Mouse (Mus musculus): Measurements from ENCODE around the gene Smim15. TPM values are rescaled to one million over a fixed set of nuclear protein-coding genes. Genes with fewer than 3 reads are reported as not detected.
A peak's percentile ranks its signal among the peaks of the same experiment; 100 is the strongest.

Gene Smim15
- polyA plus RNA-seq (2015; fragmentation: Nextera tagmentation; extraction: Ambion mirVana): 37.5 and 42.9 TPM in 2 replicates

GRCm38 (mm10) chr13:108044222-108044941, at the start of gene Smim15:
Gene Smim15 (plus strand): TSS chr13:108044446.
- Histone ChIP-seq H3K4me3 (peak within 1 kb of the TSS; percentile 94), H3K9me3 (no peaks in the 10 kb centered on the region), H3K4me1 (replicated peaks) (peaks cover 41% of the 10 kb centered on the region), H3K27me3 (no peaks in the 10 kb centered on the region), H3K36me3 (peaks cover 7% of the 10 kb centered on the region), H3K27ac (peak within 1 kb of the TSS; percentile 93), H3K9ac (peak within 1 kb of the TSS; percentile 94), H3K4me2 (peak within 1 kb of the TSS; percentile 73)
- ATAC-seq (ENCODE audit: low FRiP score): peak; percentile 97
- under 1% methylated on average over 59 of the region's 71 CpGs for WGBS

DNA sequence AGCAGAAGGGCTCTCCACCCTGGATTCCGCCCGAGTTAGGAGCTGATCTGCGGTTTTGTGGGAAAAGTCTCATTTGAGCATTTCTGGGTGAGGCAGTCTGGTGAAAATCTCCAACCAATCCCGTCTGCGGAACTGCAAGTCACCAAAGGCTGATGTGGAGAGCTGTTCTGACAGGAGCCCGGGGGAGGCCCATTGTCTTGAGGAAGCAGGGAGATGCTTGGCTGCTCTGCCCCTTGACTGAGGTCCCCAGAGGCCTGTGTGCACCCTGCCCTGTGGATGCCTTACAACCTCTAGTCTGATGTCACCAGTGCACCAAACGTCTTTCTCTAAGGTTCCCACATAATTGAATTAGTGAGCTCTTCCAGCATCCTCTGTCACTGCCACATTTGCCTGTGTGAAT, 49.0 kb upstream of the Smim15 start:
- 54% methylated on average over 7 of the region's 7 CpGs for WGBS

DNA sequence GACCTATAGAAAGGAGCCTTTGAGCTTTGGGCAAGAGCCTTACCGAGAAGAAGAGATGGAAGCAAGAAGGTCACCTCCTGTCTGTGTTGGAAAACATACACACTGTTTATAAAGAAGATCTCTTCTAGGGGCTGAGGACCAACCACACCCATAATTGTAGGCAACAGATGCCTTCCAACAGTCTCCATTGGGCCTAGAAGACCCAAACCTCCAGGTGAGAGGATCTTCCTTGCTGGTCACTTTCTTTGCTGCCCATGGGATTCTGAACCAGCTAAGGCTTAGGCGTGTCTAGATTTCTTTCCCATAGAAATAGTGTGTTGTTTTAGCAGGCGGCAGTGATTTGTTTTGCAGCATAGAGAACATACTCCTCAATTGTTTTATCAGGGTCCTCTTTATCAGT, 47.9 kb upstream of the Smim15 start:
- 95% methylated on average over 3 of the region's 3 CpGs for WGBS
- H3K4me1 ChIP-seq (replicated peaks): no peaks in the 10 kb centered on the region
- no peak for ATAC-seq (ENCODE audit: low FRiP score)
- no peaks in the 10 kb centered on the region for H3K36me3 ChIP-seq
- no peak overlapping the region for H3K4me2 ChIP-seq
- no peaks in the 10 kb centered on the region for H3K9me3 ChIP-seq
- no peak overlapping the region for H3K9ac ChIP-seq
- no peak overlapping the region for H3K27ac ChIP-seq
- H3K4me3 ChIP-seq: no peak overlapping the region
- H3K27me3 ChIP-seq: no peaks in the 10 kb centered on the region

More for the DNA sequence above, 49.0 kb upstream of the Smim15 start:
- Histone ChIP-seq H3K4me2 (no peak overlapping the region), H3K27ac (no peak overlapping the region), H3K36me3 (no peaks in the 10 kb centered on the region), H3K9ac (no peak overlapping the region), H3K9me3 (no peaks in the 10 kb centered on the region), H3K4me1 (replicated peaks) (no peaks in the 10 kb centered on the region), H3K27me3 (no peaks in the 10 kb centered on the region), H3K4me3 (no peak overlapping the region)
- ATAC-seq (ENCODE audit: low FRiP score): no peak

GRCm38 (mm10) chr13:108007861-108008260, 36.4 kb upstream of the Smim15 start:
- Histone ChIP-seq H3K36me3 (no peaks in the 10 kb centered on the region), H3K4me1 (replicated peaks) (no peaks in the 10 kb centered on the region), H3K9me3 (peaks cover 10% of the 10 kb centered on the region), H3K4me3 (no peak overlapping the region), H3K4me2 (no peak overlapping the region), H3K27me3 (no peaks in the 10 kb centered on the region), H3K27ac (no peak overlapping the region), H3K9ac (no peak overlapping the region)
- ATAC-seq (ENCODE audit: low FRiP score): no peak
- WGBS: 89% methylated on average over 4 of the region's 4 CpGs

GRCm38 (mm10) chr13:108013110-108013509, 31.1 kb upstream of the Smim15 start:
- WGBS: 84% methylated on average over 8 of the region's 8 CpGs
- Histone ChIP-seq H3K27me3 (no peaks in the 10 kb centered on the region), H3K9me3 (peaks cover 10% of the 10 kb centered on the region), H3K4me3 (no peak overlapping the region), H3K4me1 (replicated peaks) (no peaks in the 10 kb centered on the region), H3K9ac (no peak overlapping the region), H3K27ac (no peak overlapping the region), H3K36me3 (no peaks in the 10 kb centered on the region), H3K4me2 (no peak overlapping the region)
- ATAC-seq (ENCODE audit: low FRiP score): no peak

DNA sequence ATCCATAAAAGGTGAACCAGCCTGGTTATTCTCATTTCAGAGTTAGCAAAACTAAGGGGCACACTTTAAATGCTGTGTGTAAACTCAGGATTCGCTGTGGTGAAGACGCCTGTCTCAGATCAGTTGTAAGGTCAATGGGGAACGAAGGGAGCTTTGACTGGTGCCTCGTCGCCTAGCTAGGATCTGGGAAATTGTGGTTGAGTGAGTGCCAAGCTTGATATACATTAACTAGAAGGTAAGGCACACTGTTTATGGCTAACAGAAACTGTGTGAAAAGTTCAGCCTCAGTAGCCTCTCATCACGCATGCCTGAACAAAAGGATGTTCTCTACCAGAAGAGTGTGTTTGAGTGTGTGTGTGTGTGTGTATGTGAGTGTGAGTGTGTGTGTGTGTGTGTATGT, 30.4 kb upstream of the Smim15 start:
- Histone ChIP-seq H3K36me3 (no peaks in the 10 kb centered on the region), H3K4me3 (no peak overlapping the region), H3K27ac (no peak overlapping the region), H3K27me3 (no peaks in the 10 kb centered on the region), H3K4me1 (replicated peaks) (no peaks in the 10 kb centered on the region), H3K9ac (no peak overlapping the region), H3K4me2 (no peak overlapping the region), H3K9me3 (peaks cover 7% of the 10 kb centered on the region)
- 88% methylated on average over 6 of the region's 6 CpGs for WGBS
- no peak for ATAC-seq (ENCODE audit: low FRiP score)

DNA sequence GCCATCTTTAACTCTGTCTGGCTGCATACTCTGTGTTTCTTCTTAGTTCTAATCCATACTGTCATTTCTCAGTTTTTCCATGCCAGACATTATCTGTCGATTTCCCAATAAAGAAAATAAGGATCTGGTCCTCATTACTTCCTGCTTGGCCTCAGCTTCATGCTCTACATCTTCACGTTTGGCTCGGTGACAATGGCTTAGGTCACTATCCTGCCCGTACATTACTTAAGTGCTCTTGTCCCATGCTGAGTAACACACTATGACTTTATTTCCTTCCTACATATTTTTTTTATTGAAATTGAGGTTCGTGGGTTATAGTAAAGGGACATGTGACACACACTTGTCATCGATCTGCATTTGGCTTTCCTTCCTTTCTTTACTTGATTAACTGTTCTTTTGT, 29.1 kb upstream of the Smim15 start:
- H3K9me3 ChIP-seq: peaks cover 7% of the 10 kb centered on the region
- H3K36me3 ChIP-seq: no peaks in the 10 kb centered on the region
- no peaks in the 10 kb centered on the region for H3K27me3 ChIP-seq
- 91% methylated on average over 6 of the region's 6 CpGs for WGBS
- no peak for ATAC-seq (ENCODE audit: low FRiP score)
- H3K4me1 ChIP-seq (replicated peaks): no peaks in the 10 kb centered on the region
- no peak overlapping the region for H3K4me2 ChIP-seq
- no peak overlapping the region for H3K9ac ChIP-seq
- H3K4me3 ChIP-seq: no peak overlapping the region
- no peak overlapping the region for H3K27ac ChIP-seq

DNA sequence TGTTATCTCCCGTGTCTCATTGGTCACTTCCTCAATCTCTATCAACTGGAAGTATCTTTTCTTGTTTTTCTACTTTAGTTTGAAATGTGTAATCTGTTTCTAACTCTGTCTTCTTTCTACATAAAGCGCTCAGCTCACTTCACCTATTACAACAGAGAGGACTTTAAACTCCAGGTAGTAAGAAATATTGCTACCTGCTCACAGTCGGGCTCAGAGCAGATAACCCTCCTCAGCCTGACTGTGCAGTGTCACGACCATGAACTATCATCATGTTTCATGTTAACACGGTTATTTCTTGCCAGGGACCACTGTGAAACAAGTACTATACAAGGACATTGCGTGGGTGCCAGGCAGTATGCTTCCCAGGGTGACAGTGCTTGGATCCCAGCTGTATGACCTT, 26.9 kb upstream of the Smim15 start:
- Histone ChIP-seq H3K4me3 (no peak overlapping the region), H3K4me2 (no peak overlapping the region), H3K36me3 (no peaks in the 10 kb centered on the region), H3K4me1 (replicated peaks) (no peaks in the 10 kb centered on the region), H3K9me3 (peaks cover 4% of the 10 kb centered on the region), H3K27me3 (no peaks in the 10 kb centered on the region), H3K9ac (no peak overlapping the region), H3K27ac (no peak overlapping the region)
- 85% methylated on average over 6 of the region's 6 CpGs for WGBS
- ATAC-seq (ENCODE audit: low FRiP score): no peak

- no peaks in the 10 kb centered on the region for H3K4me1 ChIP-seq (replicated peaks)
- H3K9ac ChIP-seq: no peak overlapping the region
- H3K9me3 ChIP-seq: no peaks in the 10 kb centered on the region
- no peak overlapping the region for H3K4me3 ChIP-seq
- no peak for ATAC-seq (ENCODE audit: low FRiP score)
- no peaks in the 10 kb centered on the region for H3K36me3 ChIP-seq
- 75% methylated on average over 3 of the region's 3 CpGs for WGBS
- H3K4me2 ChIP-seq: no peak overlapping the region
- no peaks in the 10 kb centered on the region for H3K27me3 ChIP-seq
- no peak overlapping the region for H3K27ac ChIP-seq
Observed at GRCm38 (mm10) chr13:108025802-108026201, 18.4 kb upstream of the Smim15 start.

- Histone ChIP-seq H3K27ac (no peak overlapping the region), H3K27me3 (no peaks in the 10 kb centered on the region), H3K36me3 (no peaks in the 10 kb centered on the region), H3K4me2 (no peak overlapping the region), H3K4me1 (replicated peaks) (no peaks in the 10 kb centered on the region), H3K9me3 (no peaks in the 10 kb centered on the region), H3K9ac (no peak overlapping the region), H3K4me3 (no peak overlapping the region)
- 96% methylated on average over 4 of the region's 4 CpGs for WGBS
- ATAC-seq (ENCODE audit: low FRiP score): no peak
Observed at GRCm38 (mm10) chr13:108032789-108033188, 11.5 kb upstream of the Smim15 start.

DNA sequence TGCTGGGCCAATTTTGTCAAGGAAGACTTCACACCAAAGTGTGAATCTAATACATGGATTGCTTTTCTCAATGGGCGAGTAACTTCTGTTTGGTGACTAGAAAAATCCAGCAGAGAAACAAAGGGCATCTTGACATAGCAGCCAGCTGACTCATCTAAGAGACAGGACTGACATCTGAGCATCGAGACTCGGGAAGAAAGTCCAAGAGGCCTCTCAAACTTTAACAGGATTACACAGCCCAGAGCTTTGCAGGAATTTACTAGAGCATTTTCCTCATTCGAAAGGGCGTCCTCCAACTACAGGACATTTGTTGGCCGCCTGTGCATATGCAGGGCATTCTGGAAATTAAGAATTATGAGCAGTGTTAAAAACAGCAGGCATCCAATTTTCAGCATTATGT, 4.9 kb upstream of the Smim15 start:
- H3K9me3 ChIP-seq: no peaks in the 10 kb centered on the region
- 63% methylated on average over 6 of the region's 6 CpGs for WGBS
- H3K4me3 ChIP-seq: no peak overlapping the region
- no peaks in the 10 kb centered on the region for H3K27me3 ChIP-seq
- no peak for ATAC-seq (ENCODE audit: low FRiP score)
- no peak overlapping the region for H3K27ac ChIP-seq
- H3K36me3 ChIP-seq: no peaks in the 10 kb centered on the region
- H3K9ac ChIP-seq: no peak overlapping the region; the same call in 1 of the 2 replicates
- peaks cover 28% of the 10 kb centered on the region for H3K4me1 ChIP-seq (replicated peaks)
- no peak overlapping the region for H3K4me2 ChIP-seq

DNA sequence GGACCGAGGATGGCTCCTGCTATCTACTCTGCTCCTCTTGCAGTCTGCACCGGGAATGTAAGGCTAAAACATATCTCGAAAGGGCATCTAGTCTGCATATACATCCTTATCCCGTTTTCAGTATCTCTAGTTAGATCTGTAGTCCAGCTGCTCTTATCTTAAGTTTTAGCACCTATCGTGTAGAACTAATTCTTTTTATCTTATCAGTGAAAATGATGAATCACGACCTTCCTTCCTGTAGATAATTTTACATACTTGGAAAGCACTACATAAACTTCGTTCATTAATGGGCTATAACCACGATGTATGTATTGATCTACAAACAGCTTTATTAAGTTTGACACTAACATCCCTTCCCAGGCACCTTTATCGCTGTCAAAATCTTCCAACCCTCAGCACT, 4.3 kb upstream of the Smim15 start:
- ATAC-seq (ENCODE audit: low FRiP score): no peak
- WGBS: 88% methylated on average over 9 of the region's 9 CpGs
- H3K27ac ChIP-seq: no peak overlapping the region
- no peaks in the 10 kb centered on the region for H3K36me3 ChIP-seq
- H3K9me3 ChIP-seq: no peaks in the 10 kb centered on the region
- no peak overlapping the region for H3K9ac ChIP-seq
- no peaks in the 10 kb centered on the region for H3K27me3 ChIP-seq
- no peak overlapping the region for H3K4me3 ChIP-seq
- H3K4me2 ChIP-seq: no peak overlapping the region
- H3K4me1 ChIP-seq (replicated peaks): peaks cover 30% of the 10 kb centered on the region

DNA sequence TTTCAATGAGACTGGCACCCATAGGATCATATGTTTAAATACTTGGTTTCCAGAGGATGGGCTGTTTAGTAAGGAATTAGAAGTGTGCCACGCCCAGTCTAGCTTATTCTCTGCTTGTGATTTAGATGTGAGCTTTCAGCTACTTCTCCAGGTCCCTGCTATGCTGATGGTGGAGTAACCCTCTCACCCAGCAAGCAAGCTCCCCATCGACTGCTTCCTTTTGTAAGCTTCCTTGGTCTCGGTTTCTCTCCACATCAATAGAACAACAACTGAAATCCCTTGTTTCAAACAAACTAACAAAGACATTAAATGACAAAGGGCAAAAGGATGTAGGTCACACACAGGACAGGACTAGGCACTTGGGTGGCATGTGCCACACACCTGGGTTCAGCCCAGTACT, 3.8 kb upstream of the Smim15 start:
- Histone ChIP-seq H3K4me1 (replicated peaks) (peaks cover 34% of the 10 kb centered on the region), H3K4me2 (no peak overlapping the region), H3K36me3 (no peaks in the 10 kb centered on the region), H3K9ac (no peak overlapping the region), H3K27me3 (no peaks in the 10 kb centered on the region), H3K9me3 (no peaks in the 10 kb centered on the region), H3K4me3 (no peak overlapping the region), H3K27ac (no peak overlapping the region)
- ATAC-seq (ENCODE audit: low FRiP score): no peak
- WGBS: 46% methylated on average over 3 of the region's 3 CpGs

Data from hindbrain, embryonic 13.5 days (tissue).